Mouse (Mus musculus) G1E (cell line): Measurements from ENCODE around the gene Hspa2. TPM values are rescaled to one million over a fixed set of nuclear protein-coding genes. Genes with fewer than 3 reads are reported as not detected.

Experiments
- ATAC-seq: 2 replicates; pipeline ENCODE4 v1.8.0; 2016; ENCODE audit warnings: mild to moderate bottlenecking; ENCODE audit not compliant: insufficient number of reproducible peaks, poor library complexity, low FRiP score, severe bottlenecking; ENCODE audit errors: extremely low read depth
- DNase-seq: peaks from one replicate; pipeline ENCODE4 v3.0.0; 2012; ENCODE audit warnings: low spot score
- H3K27me3 ChIP-seq: 2 replicates; pipeline ENCODE4 v1.6.1; 2012; ENCODE audit warnings: mild to moderate bottlenecking, low read length, inconsistent platforms; ENCODE audit not compliant: insufficient read depth
- H3K36me3 ChIP-seq: replicated peaks from 2 replicates; pipeline ENCODE3; 2012; ENCODE audit warnings: mild to moderate bottlenecking, inconsistent platforms
- H3K4me1 ChIP-seq: 2 replicates; pipeline ENCODE4 v1.6.1; 2012; ENCODE audit warnings: low read depth, low read length, inconsistent platforms, mixed read lengths; ENCODE audit not compliant: insufficient read depth
- H3K4me3 ChIP-seq: 2 replicates; pipeline ENCODE4 v1.5.1; 2012; ENCODE audit warnings: low read depth, mild to moderate bottlenecking, inconsistent platforms, low read length, moderate library complexity, mixed read lengths
- H3K9me3 ChIP-seq: replicated peaks from 2 replicates; pipeline ENCODE4 v1.6.1; 2012; ENCODE audit warnings: inconsistent platforms
- CTCF ChIP-seq: IDR thresholded peaks from 2 replicates; pipeline ENCODE4 v1.5.1; 2012; ENCODE audit warnings: low read depth, low read length, inconsistent platforms, mixed read lengths
- GATA1 ChIP-seq: IDR thresholded peaks from 2 replicates; pipeline ENCODE4 v1.6.1; 2012; ENCODE audit warnings: borderline replicate concordance, low read length, inconsistent platforms, mixed read lengths
- GATA2 ChIP-seq: IDR thresholded peaks from 2 replicates; pipeline ENCODE4 v1.6.1; 2012; ENCODE audit warnings: low read depth, low read length, inconsistent platforms, borderline replicate concordance
- POLR2AphosphoS5 ChIP-seq: IDR thresholded peaks from 2 replicates; pipeline ENCODE4 v1.6.1; 2012; ENCODE audit warnings: low read depth, low read length, inconsistent platforms; ENCODE audit not compliant: insufficient replicate concordance
- TAL1 ChIP-seq: conservative IDR thresholded peaks from 2 replicates; pipeline ENCODE4 v1.6.1; 2012; ENCODE audit warnings: low read depth, low read length, inconsistent platforms, mixed read lengths
- polyA plus RNA-seq: library from polyadenylated mRNA; stranded (reverse); fragments of >175 nt; gene quantifications from 2 replicates; pipeline ENCODE4 v1.2.3, GENCODE M21; 2012
- total RNA-seq, 2 experiments: library from RNA; stranded (forward) in 1 of 2; stranded (reverse) in 1 of 2; fragments of 200-1000 nt in 1 of 2; fragments of >200 nt in 1 of 2; fragmentation: Nextera tagmentation in 1 of 2; gene quantifications; 2 replicates each; pipeline ENCODE4 v1.2.3; 2014 to 2017

Hspa2 gene
- total and polyA plus RNA-seq, 3 experiments = 7.3 to 12.0 (median 11.3) TPM

GRCm38 (mm10) chr12:76444359-76444772 lies 40.4 kb downstream of the Hspa2 start:
- Histone ChIP-seq H3K36me3 (peaks cover 25% of the 10 kb centered on the region), H3K4me1 (peaks cover 7% of the 10 kb centered on the region; the same call in 1 of the 2 replicates), H3K4me3 (peak overlapping the region; percentile 68), H3K9me3 (no peaks in the 10 kb centered on the region), H3K27me3 (peaks cover 26% of the 10 kb centered on the region)
- DNase-seq (peak; percentile 65), ATAC-seq (peak; percentile 70)
- TF ChIP-seq TAL1 (no peak), GATA1 (no peak), GATA2 (no peak), CTCF (no peak), POLR2AphosphoS5 (no peak)

- Histone ChIP-seq H3K9me3 (no peaks in the 10 kb centered on the region), H3K4me3 (peak overlapping the region; percentile 68), H3K36me3 (peaks cover 28% of the 10 kb centered on the region), H3K4me1 (peaks cover 7% of the 10 kb centered on the region; the same call in 1 of the 2 replicates), H3K27me3 (peaks cover 26% of the 10 kb centered on the region)
- TF ChIP-seq TAL1 = no peak
- no peak for ATAC-seq
- no peak for DNase-seq
Observed at GRCm38 (mm10) chr12:76444862-76445261, 40.9 kb downstream of the Hspa2 start.

- no peak overlapping the region for H3K4me3 ChIP-seq
- no peaks in the 10 kb centered on the region for H3K9me3 ChIP-seq
- DNase-seq = no peak
- TF ChIP-seq GATA2 = no peak
- TF ChIP-seq TAL1 = no peak
- no peak for TF ChIP-seq POLR2AphosphoS5
- no peak for TF ChIP-seq CTCF
- TF ChIP-seq GATA1 = no peak
- no peak for ATAC-seq
- peaks cover 30% of the 10 kb centered on the region for H3K27me3 ChIP-seq
- H3K4me1 ChIP-seq = peaks cover 7% of the 10 kb centered on the region; the same call in 1 of the 2 replicates
- H3K36me3 ChIP-seq = peaks cover 41% of the 10 kb centered on the region
Observed at GRCm38 (mm10) chr12:76446201-76446600, 42.2 kb downstream of the Hspa2 start.

GRCm38 (mm10) chr12:76448127-76448526 lies 44.2 kb downstream of the Hspa2 start:
- Histone ChIP-seq H3K4me3 (no peak overlapping the region), H3K9me3 (no peaks in the 10 kb centered on the region), H3K27me3 (peaks cover 28% of the 10 kb centered on the region), H3K36me3 (peaks cover 52% of the 10 kb centered on the region), H3K4me1 (peaks cover 7% of the 10 kb centered on the region; the same call in 1 of the 2 replicates)
- ATAC-seq (no peak), DNase-seq (no peak)
- TF ChIP-seq GATA1 (no peak), TAL1 (no peak), POLR2AphosphoS5 (no peak), GATA2 (no peak), CTCF (no peak)

- DNase-seq (no peak), ATAC-seq (no peak)
- peaks cover 55% of the 10 kb centered on the region for H3K36me3 ChIP-seq
- no peaks in the 10 kb centered on the region for H3K9me3 ChIP-seq
- H3K4me1 ChIP-seq = peaks cover 1% of the 10 kb centered on the region; the same call in 1 of the 2 replicates
- H3K27me3 ChIP-seq = peaks cover 22% of the 10 kb centered on the region
- H3K4me3 ChIP-seq = no peak overlapping the region
- TF ChIP-seq GATA2 = no peak
- TF ChIP-seq TAL1 = no peak
- TF ChIP-seq POLR2AphosphoS5 = no peak
- TF ChIP-seq CTCF = no peak
- TF ChIP-seq GATA1 = no peak
Observed at GRCm38 (mm10) chr12:76452203-76452602, 48.2 kb downstream of the Hspa2 start.

Other genes with a start within 250 kb of the Hspa2 start
- not detected in 2 replicates for gene Esr2, start 226.9 kb upstream of the Hspa2 start, total RNA-seq (2014; fragmentation: Nextera tagmentation)
- 0.05 TPM in 1 of 2 replicates, not detected in the other for gene Esr2, start 226.9 kb upstream of the Hspa2 start, total RNA-seq (2017)
- not detected in 2 replicates for gene Esr2, start 226.9 kb upstream of the Hspa2 start, polyA plus RNA-seq
- 5.7 and 6.8 TPM in 2 replicates for gene Tex21, start 157.4 kb upstream of the Hspa2 start, total RNA-seq (2014; fragmentation: Nextera tagmentation)
- gene Tex21, start 157.4 kb upstream of the Hspa2 start, total RNA-seq (2017) = 0.66 and 0.81 TPM in 2 replicates
- gene Tex21, start 157.4 kb upstream of the Hspa2 start, polyA plus RNA-seq = 0.19 and 0.26 TPM in 2 replicates
- 164 and 185 TPM in 2 replicates for gene Mthfd1, start 148.9 kb upstream of the Hspa2 start, total RNA-seq (2014; fragmentation: Nextera tagmentation)
- gene Mthfd1, start 148.9 kb upstream of the Hspa2 start, total RNA-seq (2017) = 253 TPM in 2 replicates
- gene Mthfd1, start 148.9 kb upstream of the Hspa2 start, polyA plus RNA-seq = 199 and 228 TPM in 2 replicates
- 1.1 and 1.4 TPM in 2 replicates for gene Akap5, start 79.3 kb upstream of the Hspa2 start, total RNA-seq (2014; fragmentation: Nextera tagmentation)
- gene Akap5, start 79.3 kb upstream of the Hspa2 start, total RNA-seq (2017) = 1.2 and 1.3 TPM in 2 replicates
- 0.08 and 0.20 TPM in 2 replicates for gene Akap5, start 79.3 kb upstream of the Hspa2 start, polyA plus RNA-seq
- gene Zbtb25, start 34.6 kb upstream of the Hspa2 start, total RNA-seq (2014; fragmentation: Nextera tagmentation) = 54.4 and 62.5 TPM in 2 replicates
- 15.5 and 17.5 TPM in 2 replicates for gene Zbtb25, start 34.6 kb upstream of the Hspa2 start, total RNA-seq (2017)
- gene Zbtb25, start 34.6 kb upstream of the Hspa2 start, polyA plus RNA-seq = 12.1 and 12.2 TPM in 2 replicates
- gene Zbtb1, start 33.9 kb upstream of the Hspa2 start, total RNA-seq (2014; fragmentation: Nextera tagmentation) = 24.8 and 27.9 TPM in 2 replicates
- gene Zbtb1, start 33.9 kb upstream of the Hspa2 start, total RNA-seq (2017) = 23.1 and 27.2 TPM in 2 replicates
- 6.4 and 8.8 TPM in 2 replicates for gene Zbtb1, start 33.9 kb upstream of the Hspa2 start, polyA plus RNA-seq
- gene Ppp1r36, start 13.4 kb downstream of the Hspa2 start, total RNA-seq (2014; fragmentation: Nextera tagmentation) = not detected in 2 replicates
- gene Ppp1r36, start 13.4 kb downstream of the Hspa2 start, total RNA-seq (2017) = 0.12 and 0.38 TPM in 2 replicates
- gene Ppp1r36, start 13.4 kb downstream of the Hspa2 start, polyA plus RNA-seq = not detected in 2 replicates
- gene Plekhg3, start 126.7 kb downstream of the Hspa2 start, total RNA-seq (2014; fragmentation: Nextera tagmentation) = 12.4 and 12.6 TPM in 2 replicates
- 16.7 and 17.8 TPM in 2 replicates for gene Plekhg3, start 126.7 kb downstream of the Hspa2 start, total RNA-seq (2017)
- gene Plekhg3, start 126.7 kb downstream of the Hspa2 start, polyA plus RNA-seq = 10.1 and 12.5 TPM in 2 replicates